Mouse (Mus musculus): ENCODE data around the gene Crip3. TPM values are rescaled to one million over a fixed set of nuclear protein-coding genes. Genes with fewer than 3 reads are reported as not detected.

Crip3 gene
- total RNA-seq, 2 experiments from 2014 or later, result 5.2 to 5.8 TPM

DNA sequence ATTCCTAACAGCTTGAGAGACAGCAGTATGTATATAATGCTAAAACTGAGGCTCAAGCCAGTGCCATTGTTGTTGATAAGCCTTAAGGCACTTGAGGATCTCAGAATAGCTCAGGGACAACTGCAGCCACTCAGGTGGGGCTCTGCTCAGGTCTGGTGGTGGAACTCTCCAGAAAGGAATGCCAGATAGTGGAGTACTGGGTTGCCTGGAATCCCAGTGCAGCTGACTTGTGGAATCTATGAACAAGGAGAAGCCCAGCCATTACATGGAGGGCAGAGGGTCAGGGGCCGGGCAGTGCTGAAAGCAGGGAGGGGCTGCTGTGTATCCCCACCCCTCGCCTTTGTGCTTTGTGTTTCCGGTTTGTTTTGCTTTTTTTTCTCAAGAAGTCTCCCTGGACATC, 29.7 kb downstream of the Crip3 start:
- no peak for DNase-seq (ENCODE audit: extremely low spot score in 1 of 2, low spot score in 2 of 2)
- Histone ChIP-seq H3K27ac (no peak overlapping the region), H3K4me3 (no peak overlapping the region)
- TF ChIP-seq CTCF (IDR thresholded peaks at IDR 0.05), result no peak
- intact Hi-C loops (cut with DNase I), result no loop called here

DNA sequence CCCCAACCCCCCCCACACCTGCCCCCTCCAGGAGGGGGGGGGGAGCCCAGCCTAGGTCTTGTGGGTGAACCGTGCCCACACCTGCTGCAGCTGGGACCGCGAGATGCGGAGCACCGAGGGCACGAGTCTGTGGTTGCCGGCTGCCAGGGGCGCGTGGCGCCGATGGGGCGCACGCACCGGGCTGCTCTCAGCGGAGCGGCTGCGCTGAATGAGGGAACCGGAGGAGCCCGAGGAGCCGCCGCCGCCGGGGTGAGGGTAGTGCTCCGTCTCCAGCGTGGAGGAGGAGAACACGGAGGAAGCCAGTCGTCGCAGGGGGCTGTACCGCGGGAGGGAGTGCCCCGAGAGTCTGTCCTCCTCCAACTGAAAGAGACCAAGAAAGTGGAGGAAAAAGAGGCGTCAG, 31.9 kb downstream of the Crip3 start:
- no peak overlapping the region for H3K27ac ChIP-seq
- no peak overlapping the region for H3K4me3 ChIP-seq
- DNase-seq (ENCODE audit: extremely low spot score in 1 of 2, low spot score in 2 of 2), result no peak
- intact Hi-C loops (cut with DNase I), result no loop called here
- TF ChIP-seq CTCF (IDR thresholded peaks at IDR 0.05), result no peak

DNA sequence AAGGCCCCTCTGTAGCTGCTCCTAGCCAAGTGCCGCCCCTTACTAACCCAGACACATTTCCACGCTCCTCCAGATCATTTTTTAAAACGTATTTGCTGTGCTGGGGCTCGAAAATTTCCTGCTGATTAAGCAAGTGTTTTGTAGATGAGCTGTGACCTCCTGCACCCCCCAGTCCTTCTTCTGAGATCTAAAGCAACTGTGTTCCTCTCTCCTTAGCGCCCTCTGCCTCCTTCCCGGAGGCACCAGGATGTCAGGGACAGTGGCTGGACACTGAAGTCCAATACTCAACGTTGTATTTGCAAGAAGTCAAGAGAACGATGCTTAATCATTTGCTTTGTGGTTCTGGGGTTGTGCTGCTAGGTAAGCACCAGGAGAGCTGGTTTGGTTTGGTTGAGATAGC, 32.6 kb downstream of the Crip3 start:
- DNase-seq (ENCODE audit: extremely low spot score in 1 of 2, low spot score in 2 of 2), result no peak
- intact Hi-C loops (cut with DNase I), result no loop called here
- no peak; the same call in 1 of the 2 replicates for TF ChIP-seq CTCF (IDR thresholded peaks at IDR 0.05)
- H3K4me3 ChIP-seq, result no peak overlapping the region
- H3K27ac ChIP-seq, result no peak overlapping the region

DNA sequence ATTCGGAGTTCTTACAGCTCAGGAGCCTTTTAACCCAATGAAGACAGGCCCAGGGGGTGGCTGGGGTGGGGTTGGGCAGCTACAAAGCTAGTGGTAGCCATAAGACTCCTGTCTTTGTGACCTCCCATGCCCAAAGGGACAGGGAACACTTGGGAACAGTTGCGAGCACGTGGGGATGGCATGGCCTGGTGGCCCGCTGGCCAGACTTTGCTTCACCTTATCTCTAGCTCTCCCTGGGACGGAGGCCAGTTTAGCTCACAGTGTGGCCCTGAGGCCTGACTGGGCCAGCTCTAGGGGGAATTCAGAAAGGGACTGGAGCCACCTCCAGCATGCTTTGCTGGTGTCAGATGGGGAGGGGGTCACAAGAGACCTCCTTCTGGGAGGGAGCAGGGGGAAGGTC, 33.5 kb downstream of the Crip3 start:
- H3K4me3 ChIP-seq, result no peak overlapping the region
- no peak for DNase-seq (ENCODE audit: extremely low spot score in 1 of 2, low spot score in 2 of 2)
- no peak for TF ChIP-seq CTCF (IDR thresholded peaks at IDR 0.05)
- no peak overlapping the region for H3K27ac ChIP-seq
- intact Hi-C loops (cut with DNase I), result no loop called here

DNA sequence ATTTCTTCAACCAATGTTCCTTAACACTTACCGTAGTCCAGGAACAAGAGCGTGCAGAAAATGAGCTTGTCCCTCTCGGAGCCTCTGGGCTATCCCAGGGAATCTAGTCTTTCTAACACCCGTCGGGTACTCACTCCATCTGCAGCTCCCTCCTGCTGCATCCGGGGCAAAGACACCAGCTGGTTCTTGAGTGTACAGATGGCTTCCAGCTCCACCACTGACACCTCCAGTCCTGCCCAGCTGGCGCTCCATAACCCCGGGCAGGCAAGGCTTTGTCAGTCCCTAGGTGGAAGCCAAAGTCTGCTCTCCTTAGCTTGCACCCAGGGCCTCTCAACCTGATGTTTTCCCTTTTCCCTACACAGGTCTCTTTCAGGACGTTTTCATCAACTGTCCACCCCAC, 39.1 kb downstream of the Crip3 start:
- intact Hi-C loops (cut with DNase I), result no loop called here
- H3K4me3 ChIP-seq, result no peak overlapping the region
- TF ChIP-seq CTCF (IDR thresholded peaks at IDR 0.05), result no peak
- DNase-seq (ENCODE audit: extremely low spot score in 1 of 2, low spot score in 2 of 2), result no peak
- no peak overlapping the region for H3K27ac ChIP-seq

DNA sequence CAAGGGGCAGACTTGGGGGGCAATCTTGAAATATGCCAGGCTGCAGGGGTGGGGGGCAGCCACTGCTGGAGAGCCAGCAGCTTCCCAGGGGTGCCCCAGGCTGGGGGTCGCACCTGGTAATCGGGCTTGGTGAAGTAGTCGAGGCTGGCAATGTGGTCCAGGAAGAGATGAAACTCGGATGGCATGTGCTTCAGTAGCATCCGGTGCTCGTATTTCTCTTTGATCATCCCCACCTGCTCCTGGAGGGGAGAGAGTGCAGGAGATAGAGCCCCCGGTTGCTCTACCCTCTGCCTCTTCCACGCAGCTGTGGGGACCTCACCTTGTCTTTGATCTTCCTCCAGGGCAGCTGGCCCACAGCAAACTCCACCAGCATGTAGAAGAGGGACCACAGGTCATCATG, 47.9 kb downstream of the Crip3 start:
- H3K27ac ChIP-seq, result no peak overlapping the region
- H3K4me3 ChIP-seq, result no peak overlapping the region
- no peak for DNase-seq (ENCODE audit: extremely low spot score in 1 of 2, low spot score in 2 of 2)
- intact Hi-C loops (cut with DNase I), result no loop called here
- no peak for TF ChIP-seq CTCF (IDR thresholded peaks at IDR 0.05)

DNA sequence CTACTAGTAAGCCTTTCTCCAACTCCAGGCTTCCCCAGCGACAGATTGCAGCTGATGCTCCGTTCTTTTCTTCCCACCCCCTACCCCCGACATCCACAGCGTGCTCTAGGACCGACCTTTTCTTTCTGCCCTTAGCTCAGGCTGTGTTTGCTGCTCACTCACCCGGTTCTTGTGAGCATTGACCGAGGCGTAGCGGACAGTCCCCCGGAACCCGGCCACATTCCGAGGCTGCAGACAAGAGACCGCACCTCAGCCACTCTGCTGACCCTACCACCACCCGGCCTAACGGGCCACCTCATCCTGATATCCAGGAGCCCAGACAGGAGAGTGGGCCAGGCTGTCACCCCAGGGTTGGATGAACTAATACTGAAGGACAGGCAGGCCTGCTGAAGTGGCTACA, 48.6 kb downstream of the Crip3 start:
- intact Hi-C loops (cut with DNase I), result no loop called here
- Histone ChIP-seq H3K4me3 (no peak overlapping the region), H3K27ac (no peak overlapping the region)
- TF ChIP-seq CTCF (IDR thresholded peaks at IDR 0.05), result no peak
- DNase-seq (ENCODE audit: extremely low spot score in 1 of 2, low spot score in 2 of 2), result no peak

Other genes with a start within 250 kb of the Crip3 start
- gene Polh, start 226.3 kb upstream of the Crip3 start, total RNA-seq (2021), result 1 to 10 TPM; 6.3 to 6.7 TPM
- 10 to 100 TPM; 42.1 to 43.3 TPM for gene Xpo5, start 226.1 kb upstream of the Crip3 start, total RNA-seq (2021)
- 10 to 100 TPM; 38.1 to 40.4 TPM for gene Polr1c, start 180.9 kb upstream of the Crip3 start, total RNA-seq (2021)
- 10 to 100 TPM; 85.5 to 87.6 TPM for gene Yipf3, start 180.8 kb upstream of the Crip3 start, total RNA-seq (2021)
- 10 to 100 TPM; 63.4 to 63.7 TPM for gene Lrrc73, start 175.4 kb upstream of the Crip3 start, total RNA-seq (2021)
- 10 to 100 TPM; 38.4 to 60.3 TPM for gene Tjap1, start 145.9 kb upstream of the Crip3 start, total RNA-seq (2021)
- gene Dlk2, start 131.5 kb upstream of the Crip3 start, total RNA-seq (2021), result 10 to 100 TPM; 66.1 to 82.1 TPM
- gene Abcc10, start 100.6 kb upstream of the Crip3 start, total RNA-seq (2021), result 10 to 100 TPM; 10.0 to 11.5 TPM
- gene Zfp318, start 45.2 kb upstream of the Crip3 start, total RNA-seq (2021), result 10 to 100 TPM; 56.7 to 69.5 TPM
- gene Slc22a7, start 9.5 kb downstream of the Crip3 start, total RNA-seq (2021), result under 1 TPM; 0.25 to 0.75 TPM
- 100 to 1,000 TPM; 136 to 148 TPM for gene Ttbk1, start 58.7 kb downstream of the Crip3 start, total RNA-seq (2021)
- gene Dnph1, start 67.8 kb downstream of the Crip3 start, total RNA-seq (2021), result 1 to 10 TPM; 4.2 to 5.0 TPM
- 10 to 100 TPM; 66.6 to 70.1 TPM for gene Cul9, start 117.5 kb downstream of the Crip3 start, total RNA-seq (2021)
- 10 to 100 TPM; 57.0 to 74.2 TPM for gene Srf, start 127.2 kb downstream of the Crip3 start, total RNA-seq (2021)
- gene Ptk7, start 200.6 kb downstream of the Crip3 start, total RNA-seq (2021), result 1 to 10 TPM; 8.3 to 9.4 TPM
- gene Klc4, start 217.1 kb downstream of the Crip3 start, total RNA-seq (2021), result 10 to 100 TPM; 21.9 to 24.4 TPM
- gene Mrpl2, start 217.3 kb downstream of the Crip3 start, total RNA-seq (2021), result 10 to 100 TPM; 49.1 to 53.2 TPM
- 10 to 100 TPM; 25.9 to 30.0 TPM for gene Cul7, start 221.4 kb downstream of the Crip3 start, total RNA-seq (2021)
- gene Rrp36, start 245.4 kb downstream of the Crip3 start, total RNA-seq (2021), result 10 to 100 TPM; 14.9 to 15.7 TPM
- gene Mea1, start 249.9 kb downstream of the Crip3 start, total RNA-seq (2021), result 100 to 1,000 TPM; 114 to 122 TPM